Mouse (Mus musculus) lung, adult 2 months (tissue): Measurements from ENCODE around the gene Grip1. TPM values are rescaled to one million over a fixed set of nuclear protein-coding genes. Genes with fewer than 3 reads are reported as not detected.
A peak's percentile ranks its signal among the peaks of the same experiment; 100 is the strongest.

ENCODE experiments used
- DNase-seq: peaks from one replicate; pipeline ENCODE4 v3.0.0; 2022
- H3K4me1 ChIP-seq: fragments of 200-500 bp; 2 replicates; pipeline ENCODE4 v1.6.1; 2011; ENCODE audit warnings: low read length; ENCODE audit not compliant: control insufficient read depth, insufficient read depth
- H3K4me3 ChIP-seq: fragments of 200-500 bp; replicated peaks from 2 replicates; pipeline ENCODE3; 2011; ENCODE audit warnings: low read depth, mild to moderate bottlenecking, control low read depth, low read length; ENCODE audit errors: extremely low read depth
- CTCF ChIP-seq: fragments of 200-500 bp; IDR thresholded peaks from 2 replicates; pipeline ENCODE4 v1.5.1; 2011; ENCODE audit warnings: mild to moderate bottlenecking, low read length, control low read depth; ENCODE audit not compliant: insufficient read depth
- POLR2A ChIP-seq: fragments of 200-500 bp; IDR thresholded peaks from 2 replicates; pipeline ENCODE4 v1.6.1; 2011; ENCODE audit warnings: low read depth, mild to moderate bottlenecking, control low read depth, low read length, borderline replicate concordance; ENCODE audit errors: extremely low read depth
- WGBS: fragments of 180-500 bp; shearing (Covaris S2); methylation state at CpG from one replicate; pipeline ENCODE4 v1.1.7; 2018; 5-methylcytosine and 5-hydroxymethylcytosine counted together
- polyA plus RNA-seq: library from polyadenylated mRNA; depleted of rRNA; stranded (reverse); fragments of >200 nt; gene quantifications from 2 replicates; pipeline ENCODE4 v1.2.3, GENCODE M21; 2012

The Grip1 gene
- polyA plus RNA-seq, 1 experiment = 1.3 TPM

DNA sequence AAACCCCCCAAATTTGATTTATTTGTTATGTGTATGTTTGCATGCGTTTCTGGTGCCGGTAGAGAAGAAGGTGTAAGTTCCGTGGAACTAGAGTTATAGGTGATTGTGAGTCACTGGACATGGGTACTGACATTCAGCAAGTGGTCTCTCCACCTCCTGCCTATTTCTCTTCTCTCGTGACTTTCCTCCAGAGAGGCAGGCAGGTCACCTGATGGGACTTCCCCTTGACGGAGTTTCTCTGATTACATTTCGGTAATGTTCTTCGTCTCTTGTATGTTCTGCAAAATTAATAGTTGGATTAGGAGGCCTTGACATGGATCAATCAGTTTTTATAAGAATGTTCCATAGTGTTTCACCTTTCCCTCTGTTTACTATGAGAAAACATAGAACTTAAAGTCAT lies 23.4 kb upstream of the Grip1 start:
- DNase-seq = no peak
- 86% methylated on average over 7 of the region's 7 CpGs for WGBS
- TF ChIP-seq CTCF (no peak), POLR2A (no peak)
- H3K4me1 ChIP-seq = no peaks in the 10 kb centered on the region
- H3K4me3 ChIP-seq = no peak overlapping the region

DNA sequence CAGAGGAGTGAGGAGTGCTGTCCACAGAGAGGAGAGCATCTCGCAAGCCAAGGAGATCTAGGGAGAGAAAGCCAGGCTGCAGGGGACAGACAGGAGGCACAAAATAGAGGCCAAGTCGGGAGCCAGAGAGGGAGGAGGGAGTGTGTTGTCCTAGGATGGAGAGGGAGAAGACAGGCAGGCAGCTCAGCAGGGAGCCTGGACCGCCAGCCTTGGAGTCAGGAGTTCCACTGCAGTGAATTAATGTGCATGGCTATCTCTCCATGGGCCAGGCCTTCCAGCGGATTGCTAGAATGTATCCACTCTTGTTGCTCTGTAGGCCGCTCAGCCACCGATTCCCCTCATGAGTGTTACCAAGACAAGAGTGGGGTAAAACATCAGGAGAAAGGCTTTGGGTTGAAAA lies 21.8 kb upstream of the Grip1 start:
- DNase-seq = no peak
- no peak overlapping the region for H3K4me3 ChIP-seq
- no peak for TF ChIP-seq CTCF
- TF ChIP-seq POLR2A = no peak
- 71% methylated on average over 6 of the region's 6 CpGs for WGBS
- no peaks in the 10 kb centered on the region for H3K4me1 ChIP-seq

DNA sequence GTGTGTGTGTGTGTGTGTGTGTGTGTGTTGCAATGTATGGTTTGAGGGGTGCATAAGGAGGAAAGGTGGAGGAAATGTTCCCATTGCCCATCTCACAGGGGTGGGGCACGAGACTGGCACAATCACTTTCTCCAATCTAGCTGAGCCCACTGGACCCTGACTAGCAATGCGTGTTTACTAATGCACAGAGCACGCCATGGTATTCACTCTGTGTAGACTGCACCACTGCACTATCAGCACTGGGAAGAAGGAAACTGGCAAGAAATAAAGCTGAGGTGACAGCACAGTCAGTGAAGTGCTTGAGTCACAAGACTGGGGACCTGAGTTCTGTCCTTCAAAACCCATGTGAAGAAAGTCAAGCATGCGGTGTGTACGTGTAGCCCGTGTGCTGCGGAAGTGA lies 17.8 kb upstream of the Grip1 start:
- no peak for DNase-seq
- WGBS = 89% methylated on average over 7 of the region's 7 CpGs
- TF ChIP-seq CTCF (no peak), POLR2A (no peak)

DNA sequence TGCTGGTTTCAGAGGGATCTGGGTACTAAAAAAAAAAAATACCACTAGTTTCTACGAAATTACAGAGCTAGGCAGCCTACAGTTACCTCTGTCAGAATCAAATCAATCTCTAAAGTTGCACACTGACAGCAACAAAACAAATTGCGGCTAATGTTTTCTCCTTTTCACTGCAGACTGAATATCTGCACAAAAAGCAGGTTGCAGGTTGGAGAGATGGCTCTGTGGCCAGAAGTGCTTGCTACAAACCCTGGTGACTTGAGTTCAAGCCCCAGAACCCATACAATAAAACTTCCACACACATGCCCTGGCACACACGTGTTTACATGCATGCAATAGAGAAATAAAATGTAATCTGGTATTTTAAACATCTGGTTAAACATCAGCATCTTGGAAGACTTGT lies 16.3 kb upstream of the Grip1 start:
- WGBS = 70% methylated on average over 3 of the region's 3 CpGs
- Histone ChIP-seq H3K4me3 (no peak overlapping the region), H3K4me1 (no peaks in the 10 kb centered on the region)
- TF ChIP-seq CTCF = no peak
- TF ChIP-seq POLR2A = no peak
- DNase-seq = no peak

More for the DNA sequence above, 17.8 kb upstream of the Grip1 start:
- no peak overlapping the region for H3K4me3 ChIP-seq
- H3K4me1 ChIP-seq = no peaks in the 10 kb centered on the region

DNA sequence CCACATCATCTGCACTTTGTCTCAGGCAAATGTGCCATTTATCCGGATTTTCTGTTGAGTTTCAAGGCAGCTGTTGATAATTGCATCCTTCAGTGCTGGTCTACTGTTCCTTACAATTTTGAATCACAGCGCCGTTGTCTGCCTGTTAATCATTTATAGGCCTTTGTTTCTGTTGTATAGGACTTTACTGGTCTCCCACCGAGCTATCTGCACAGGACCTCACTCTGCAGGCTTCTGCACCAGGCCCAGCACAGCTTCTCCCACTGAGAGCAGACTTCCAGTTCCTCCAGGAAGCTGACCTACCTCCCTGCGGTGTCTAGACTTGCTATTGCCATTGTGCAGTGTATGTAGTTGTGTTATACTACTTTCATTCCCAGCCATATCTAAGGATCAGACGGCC lies 11.9 kb upstream of the Grip1 start:
- DNase-seq = no peak
- no peak overlapping the region for H3K4me3 ChIP-seq
- no peaks in the 10 kb centered on the region for H3K4me1 ChIP-seq
- 63% methylated on average over 6 of the region's 6 CpGs for WGBS
- no peak for TF ChIP-seq POLR2A
- no peak for TF ChIP-seq CTCF

DNA sequence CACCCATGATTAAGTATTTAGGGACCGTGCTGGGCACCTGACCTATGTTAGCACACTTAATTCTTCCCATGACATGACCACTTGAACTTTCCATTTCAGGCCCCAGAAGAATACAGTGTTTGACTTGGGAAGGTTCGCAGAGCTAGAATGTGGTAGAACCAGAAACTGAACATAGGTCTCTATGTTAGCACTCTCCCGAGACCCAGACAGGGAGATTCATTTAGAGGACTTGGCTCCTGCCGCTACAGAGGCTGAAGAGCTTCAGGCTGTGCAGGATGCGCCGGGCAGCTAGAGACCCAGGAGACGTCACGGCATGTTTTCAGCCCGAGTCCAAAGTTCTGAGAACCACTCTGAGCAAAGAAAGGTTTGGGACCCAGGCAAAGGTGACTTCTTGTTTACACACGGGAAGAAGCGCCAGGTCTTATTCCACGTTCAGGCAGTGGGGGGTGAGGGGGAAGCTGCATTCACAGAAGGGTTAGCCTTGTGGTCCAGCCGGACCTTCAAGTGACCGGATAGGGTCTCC lies 6.2 kb upstream of the Grip1 start:
- WGBS = 65% methylated on average over 14 of the region's 14 CpGs
- TF ChIP-seq CTCF = no peak
- TF ChIP-seq POLR2A = no peak
- DNase-seq = no peak
- no peak overlapping the region for H3K4me3 ChIP-seq
- no peaks in the 10 kb centered on the region for H3K4me1 ChIP-seq

DNA sequence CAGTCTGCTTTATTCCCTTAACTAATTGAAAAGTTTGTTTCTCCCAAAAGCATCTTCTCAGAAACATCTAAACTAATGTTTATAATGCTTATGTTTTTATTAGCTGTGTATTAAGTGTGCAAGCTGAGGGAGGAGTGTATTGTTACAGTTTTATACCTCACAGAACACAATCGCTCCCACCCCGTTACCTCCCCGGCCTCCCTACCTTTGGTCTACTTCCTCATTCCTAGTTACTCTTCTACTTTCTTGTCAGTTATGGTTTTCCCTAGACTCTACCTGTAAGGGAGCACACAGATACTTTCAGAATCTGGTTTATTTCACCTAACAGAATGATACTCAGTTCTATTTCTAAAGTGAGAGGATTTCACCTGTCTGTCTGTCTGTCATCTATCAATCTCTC lies 5.7 kb upstream of the Grip1 start:
- WGBS = 66% methylated on average over 3 of the region's 3 CpGs
- Histone ChIP-seq H3K4me1 (no peaks in the 10 kb centered on the region), H3K4me3 (no peak overlapping the region)
- no peak for TF ChIP-seq CTCF
- TF ChIP-seq POLR2A = no peak
- DNase-seq = no peak

DNA sequence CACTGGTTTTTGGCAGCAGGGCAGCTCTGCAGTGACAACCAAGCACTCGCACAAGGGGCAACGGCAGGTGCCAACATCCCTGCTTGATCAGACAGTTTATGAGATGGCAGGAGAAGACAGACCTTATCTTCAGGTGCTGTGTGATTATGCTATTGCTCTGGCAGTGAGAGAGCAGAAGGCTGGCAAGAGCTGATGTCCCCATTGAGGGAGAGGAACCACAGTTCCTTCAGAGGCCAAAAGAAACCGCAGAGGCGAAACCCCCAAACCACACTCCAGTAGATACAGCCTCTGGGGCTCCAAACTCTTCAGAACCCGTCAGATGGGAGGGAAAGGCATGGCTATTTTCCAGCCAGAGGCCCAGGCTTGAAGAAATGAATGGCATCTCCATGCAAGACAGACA lies 932 bp upstream of the Grip1 start:
- WGBS = 55% methylated on average over 5 of the region's 5 CpGs
- Histone ChIP-seq H3K4me3 (no peak overlapping the region), H3K4me1 (no peaks in the 10 kb centered on the region; the same call in 1 of the 2 replicates)
- TF ChIP-seq CTCF (no peak), POLR2A (no peak)
- no peak for DNase-seq

DNA sequence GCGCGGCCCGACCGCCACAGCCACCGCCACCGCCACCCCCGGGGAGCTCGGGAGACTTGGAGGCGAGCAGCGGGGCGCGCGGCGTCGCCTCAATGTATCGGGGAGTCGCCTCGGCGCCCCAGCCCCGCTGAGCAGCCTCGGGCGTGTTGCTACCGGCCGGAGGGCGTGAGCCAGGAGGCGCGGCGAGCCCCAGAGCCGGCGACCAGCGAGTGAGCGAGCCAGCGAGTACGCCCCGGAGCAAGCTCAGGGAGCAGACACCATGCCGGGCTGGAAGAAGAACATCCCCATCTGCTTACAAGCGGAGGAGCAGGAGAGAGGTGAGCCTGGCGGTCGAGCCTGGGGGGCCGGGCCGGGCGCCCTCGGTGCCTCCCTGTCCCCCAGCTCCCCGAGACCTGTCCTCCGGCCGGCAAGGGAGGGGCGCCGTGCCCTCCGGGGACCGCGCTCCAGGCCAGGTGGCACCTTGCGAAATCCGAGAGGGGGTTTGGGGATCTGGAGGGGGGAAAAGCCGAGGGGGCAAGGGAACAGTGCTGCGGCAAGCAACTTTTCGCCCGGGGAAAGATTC lies 557 bp downstream of the Grip1 start:
- DNase-seq = peak; percentile 31
- Histone ChIP-seq H3K4me1 (no peaks in the 10 kb centered on the region; the same call in 1 of the 2 replicates), H3K4me3 (peak overlapping the region; percentile 32)
- no peak for TF ChIP-seq POLR2A
- no peak for TF ChIP-seq CTCF
- 2% methylated on average over 55 of the region's 57 CpGs for WGBS
